19 mouse cellular contexts compared by ENCODE assay signal in the genomic region with DNA sequence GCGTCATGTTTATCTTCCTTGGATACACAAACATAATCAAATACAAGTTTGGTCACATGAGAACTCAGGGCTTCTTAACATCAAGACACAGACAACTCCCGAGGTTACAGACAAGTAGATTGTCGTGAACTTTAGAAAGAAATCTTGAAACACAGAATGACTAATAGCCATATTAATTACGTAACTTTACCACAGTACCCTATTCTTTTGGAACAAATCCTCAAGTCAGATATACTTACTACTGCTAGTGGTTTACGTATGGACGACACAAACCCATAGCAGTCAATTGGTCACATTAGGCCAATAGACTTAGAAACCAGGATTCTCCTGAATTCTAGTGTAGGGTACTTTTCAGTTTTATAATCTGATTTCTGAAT. TPM values are rescaled to one million over a fixed set of nuclear protein-coding genes. Genes with fewer than 3 reads are reported as not detected.
DNase-seq lines count a peak whose midpoint lies in the region; ATAC-seq and TF ChIP-seq lines count a peak whose summit lies in the region.
"Had no signal": no experiment of that assay in that cellular context is flagged by ENCODE, and none has a peak within 500 bp of the region (broad histone marks: within the 10 kb centered on the region; RNA-seq: fewer than 3 reads in every experiment).

No protein-coding gene starts in this region.

- TF ChIP-seq CTCF in lung, postnatal 0 days (IDR thresholded peaks at IDR 0.05), result no peak

- WGBS in heart, embryonic 16.5 days, result 67% methylated on average over 6 of the region's 6 CpGs
- 47% methylated on average over 6 of the region's 6 CpGs for WGBS in lung, embryonic 15.5 days
- 51% methylated on average over 6 of the region's 6 CpGs for WGBS in lung, postnatal 0 days
- WGBS in embryonic facial prominence, embryonic 14.5 days, result 50% methylated on average over 6 of the region's 6 CpGs

- H3K27ac ChIP-seq in heart, embryonic 16.5 days (ENCODE audit: low read length), result peak overlapping the region; percentile 13
- H3K27ac ChIP-seq in lung, embryonic 15.5 days, result peak overlapping the region; percentile 64
- H3K27ac ChIP-seq in lung, postnatal 0 days (ENCODE audit: low read length), result no peak overlapping the region
- peak overlapping the region; percentile 97 for H3K27ac ChIP-seq in embryonic facial prominence, embryonic 14.5 days (replicated peaks; ENCODE audit: low read depth, low read length)

- no peak overlapping the region for H3K4me3 ChIP-seq in heart, embryonic 16.5 days (ENCODE audit: low read length)
- H3K4me3 ChIP-seq in lung, embryonic 15.5 days, result no peak overlapping the region
- no peak overlapping the region for H3K4me3 ChIP-seq in lung, postnatal 0 days (ENCODE audit: low read depth, low read length)
- no peak overlapping the region for H3K4me3 ChIP-seq in embryonic facial prominence, embryonic 14.5 days (ENCODE audit: low read depth, low read length)
- H3K4me3 ChIP-seq: neural tube, embryonic 13.5 days had no signal

- no peak overlapping the region for H3K4me2 ChIP-seq in heart, embryonic 16.5 days (ENCODE audit: low read depth, low read length)
- H3K4me2 ChIP-seq in lung, embryonic 15.5 days, result peak overlapping the region; percentile 9; the same call in 1 of the 2 replicates
- no peak overlapping the region for H3K4me2 ChIP-seq in lung, postnatal 0 days (replicated peaks; ENCODE audit: low read depth, low read length)
- H3K4me2 ChIP-seq in embryonic facial prominence, embryonic 14.5 days (ENCODE audit: low read depth, low read length), result no peak overlapping the region
- H3K4me2 ChIP-seq: neural tube, embryonic 13.5 days had no signal

- H3K9me3 ChIP-seq in heart, embryonic 16.5 days (replicated peaks; ENCODE audit: control insufficient read depth, low read length), result no peaks in the 10 kb centered on the region
- no peaks in the 10 kb centered on the region for H3K9me3 ChIP-seq in lung, embryonic 15.5 days
- H3K9me3 ChIP-seq in lung, postnatal 0 days (ENCODE audit: low read length), result no peaks in the 10 kb centered on the region
- no peaks in the 10 kb centered on the region for H3K9me3 ChIP-seq in embryonic facial prominence, embryonic 14.5 days (ENCODE audit: control insufficient read depth, low read length)
- H3K9me3 ChIP-seq: neural tube, embryonic 13.5 days had no signal

- H3K36me3 ChIP-seq in heart, embryonic 16.5 days (ENCODE audit: control insufficient read depth, insufficient read depth), result no peaks in the 10 kb centered on the region
- H3K36me3 ChIP-seq in lung, embryonic 15.5 days, result no peaks in the 10 kb centered on the region
- no peaks in the 10 kb centered on the region for H3K36me3 ChIP-seq in lung, postnatal 0 days (ENCODE audit: insufficient read depth, low read length)
- H3K36me3 ChIP-seq in embryonic facial prominence, embryonic 14.5 days (ENCODE audit: control insufficient read depth, insufficient read depth, low read length), result no peaks in the 10 kb centered on the region
- H3K36me3 ChIP-seq: neural tube, embryonic 13.5 days had no signal

- no peaks in the 10 kb centered on the region for H3K27me3 ChIP-seq in heart, embryonic 16.5 days (ENCODE audit: control insufficient read depth, insufficient read depth, low read length)
- no peaks in the 10 kb centered on the region for H3K27me3 ChIP-seq in lung, embryonic 15.5 days
- H3K27me3 ChIP-seq in lung, postnatal 0 days (replicated peaks; ENCODE audit: insufficient read depth, low read length), result no peaks in the 10 kb centered on the region
- H3K27me3 ChIP-seq in embryonic facial prominence, embryonic 14.5 days (replicated peaks; ENCODE audit: control insufficient read depth, insufficient read depth, low read length), result no peaks in the 10 kb centered on the region
- H3K27me3 ChIP-seq: CH12.LX; neural tube, embryonic 13.5 days; Patski had no signal

- no peak for ATAC-seq in heart, embryonic 16.5 days (replicated peaks; ENCODE audit: extremely low read depth, insufficient read depth, low FRiP score)
- no peak for ATAC-seq in lung, embryonic 15.5 days (ENCODE audit: borderline replicate concordance, extremely low read depth, low FRiP score, low TSS enrichment)
- ATAC-seq in lung, postnatal 0 days, result no peak
- no peak for ATAC-seq in embryonic facial prominence, embryonic 14.5 days (ENCODE audit: low read depth)
- ATAC-seq in megakaryocyte progenitor cell, adult 5-6 weeks (replicated peaks; ENCODE audit: poor library complexity), result peak; percentile 56
- ATAC-seq: Patski had no signal

- H3K9ac ChIP-seq in heart, embryonic 16.5 days (ENCODE audit: low read length), result no peak overlapping the region
- H3K9ac ChIP-seq in lung, embryonic 15.5 days, result no peak overlapping the region
- no peak overlapping the region for H3K9ac ChIP-seq in lung, postnatal 0 days (replicated peaks; ENCODE audit: low read depth)
- H3K9ac ChIP-seq in embryonic facial prominence, embryonic 14.5 days (ENCODE audit: low read depth, low read length), result no peak overlapping the region
- H3K9ac ChIP-seq: neural tube, embryonic 13.5 days had no signal

- DNase-seq in heart, adult 9 months (ENCODE audit: low spot score in 2 of 2), result no peak
- DNase-seq in lung, postnatal 0 days (ENCODE audit: low spot score), result no peak
- DNase-seq in embryonic facial prominence, embryonic 14.5 days (ENCODE audit: low spot score), result no peak
- DNase-seq in retina, embryonic 14.5 days (ENCODE audit: low spot score), result no peak
- no peak for DNase-seq in cerebellum, postnatal 10 days
- DNase-seq: cerebellum, adult 8-10 months; kidney, adult 9 months; layer of hippocampus, adult 9-11 months; lung, postnatal 14 days; retina, postnatal 1 day; spleen, adult 18-20 months had no signal

- no peak for TF ChIP-seq EP300 in lung, postnatal 0 days (IDR thresholded peaks at IDR 0.05)

- peaks cover 11% of the 10 kb centered on the region; the same call in 1 of the 2 replicates for H3K4me1 ChIP-seq in heart, embryonic 16.5 days (ENCODE audit: control insufficient read depth, insufficient read depth, low read length)
- peaks cover 65% of the 10 kb centered on the region for H3K4me1 ChIP-seq in lung, embryonic 15.5 days
- peaks cover 7% of the 10 kb centered on the region; the same call in 1 of the 2 replicates for H3K4me1 ChIP-seq in lung, postnatal 0 days (ENCODE audit: insufficient read depth, low read depth, low read length)
- peaks cover 94% of the 10 kb centered on the region for H3K4me1 ChIP-seq in embryonic facial prominence, embryonic 14.5 days (ENCODE audit: control insufficient read depth, insufficient read depth, low read length)

RNA-seq across cellular contexts. Expression of a gene that starts 39.2 kb away (rescaled TPM):
- not detected in 2 replicates for polyA plus RNA-seq in heart, embryonic 16.5 days (2015; fragmentation: Nextera tagmentation; extraction: Ambion mirVana)
- not detected in 2 replicates for polyA plus RNA-seq in lung, embryonic 15.5 days (2015; fragmentation: Nextera tagmentation; extraction: Ambion mirVana)
- polyA plus RNA-seq in lung, postnatal 0 days (2015; fragmentation: Nextera tagmentation; extraction: Ambion mirVana), result not detected in 2 replicates
- polyA plus RNA-seq in embryonic facial prominence, embryonic 14.5 days (2014; fragmentation: Nextera tagmentation; extraction: Ambion mirVana), result not detected in 2 replicates
- total RNA-seq in megakaryocyte progenitor cell, adult 5-6 weeks (2015), result 0.39 TPM in 1 of 2 replicates, not detected in the other
- total RNA-seq in megakaryocyte progenitor cell, adult 5-6 weeks (2017), result not detected in 2 replicates
- total RNA-seq: CH12.LX; left cerebral cortex, postnatal 14 days; midbrain, postnatal 0 days had no signal
- polyA plus RNA-seq: neural tube, embryonic 13.5 days; Patski had no signal

RNA-seq across cellular contexts. Expression of a gene that starts 49.6 kb away (rescaled TPM):
- 27.0 and 31.7 TPM in 2 replicates for polyA plus RNA-seq in heart, embryonic 16.5 days (2015; fragmentation: Nextera tagmentation; extraction: Ambion mirVana)
- 35.7 and 36.4 TPM in 2 replicates for polyA plus RNA-seq in lung, embryonic 15.5 days (2015; fragmentation: Nextera tagmentation; extraction: Ambion mirVana)
- 38.1 and 39.3 TPM in 2 replicates for polyA plus RNA-seq in lung, postnatal 0 days (2015; fragmentation: Nextera tagmentation; extraction: Ambion mirVana)
- polyA plus RNA-seq in embryonic facial prominence, embryonic 14.5 days (2014; fragmentation: Nextera tagmentation; extraction: Ambion mirVana), result 40.8 and 45.8 TPM in 2 replicates
- 11.9 and 13.7 TPM in 2 replicates for total RNA-seq in megakaryocyte progenitor cell, adult 5-6 weeks (2015)
- total RNA-seq in megakaryocyte progenitor cell, adult 5-6 weeks (2017), result 17.4 and 20.1 TPM in 2 replicates
